Mouse (Mus musculus) hindbrain, embryonic 14.5 days (tissue): ENCODE measurements at regions not wholly inside any gene's neighbourhood (a gene's known extent, or its start where the extent isn't known, plus 50 kb on each side); places are given as distances from the start of the nearest gene placed in this dataset.
"Not testable (repeated sequence)": the region's sequence is repeated elsewhere in the genome, so short reads cannot be mapped to it uniquely, and the experiment has no call there.

Experiments
- ATAC-seq: fragments of 200-750 bp; cut with Nextera tagmentation; 2 replicates; pipeline ENCODE4 v1.8.0; 2017; ENCODE audit warnings: moderate number of reproducible peaks, mild to moderate bottlenecking, moderate TSS enrichment, moderate library complexity; ENCODE audit not compliant: low FRiP score
- DNase-seq: peaks from one replicate; pipeline ENCODE4 v3.0.0-alpha.2; 2015; ENCODE audit warnings: low spot score
- H3K27ac ChIP-seq: fragments of 300-500 bp; sonication (generic); 2 replicates; pipeline ENCODE4 v1.5.1; 2014; ENCODE audit warnings: mild to moderate bottlenecking, moderate library complexity
- H3K27me3 ChIP-seq: fragments of 300-500 bp; sonication (generic); 2 replicates; pipeline ENCODE4 v1.6.1; 2014; ENCODE audit warnings: mild to moderate bottlenecking, low read length, mixed read lengths; ENCODE audit not compliant: control insufficient read depth, insufficient read depth
- H3K36me3 ChIP-seq: fragments of 300-500 bp; sonication (generic); replicated peaks from 2 replicates; pipeline ENCODE4 v1.6.1; 2014; ENCODE audit not compliant: control insufficient read depth, insufficient read depth
- H3K4me1 ChIP-seq: fragments of 300-500 bp; sonication (generic); replicated peaks from 2 replicates; pipeline ENCODE4 v1.6.1; 2014; ENCODE audit warnings: antibody characterized with exemption, low read length, mixed read lengths; ENCODE audit not compliant: control insufficient read depth, insufficient read depth
- H3K4me2 ChIP-seq: fragments of 300-500 bp; sonication (generic); replicated peaks from 2 replicates; pipeline ENCODE4 v1.6.1; 2014; ENCODE audit warnings: mild to moderate bottlenecking, moderate library complexity
- H3K4me3 ChIP-seq: fragments of 300-500 bp; sonication (generic); replicated peaks from 2 replicates; pipeline ENCODE4 v1.5.1; 2014; ENCODE audit warnings: mild to moderate bottlenecking, low read length
- H3K9ac ChIP-seq: fragments of 300-500 bp; sonication (generic); 2 replicates; pipeline ENCODE4 v1.6.1; 2014
- H3K9me3 ChIP-seq: fragments of 300-500 bp; sonication (generic); 2 replicates; pipeline ENCODE4 v1.6.1; 2016; ENCODE audit warnings: low read length; ENCODE audit not compliant: control insufficient read depth
- WGBS: fragments of 180-500 bp; shearing (Covaris S2); extraction: QIAGEN DNeasy Blood & Tissue Kit; methylation state at CpG from one replicate; pipeline ENCODE4 v1.1.7; 2014; 5-methylcytosine and 5-hydroxymethylcytosine counted together

- peak; percentile 85 for DNase-seq
- no peak overlapping the region for H3K9ac ChIP-seq
These were observed 400.4 kb downstream of the Trib2 start for GRCm38 (mm10) chr12:15416180-15416766.

GRCm38 (mm10) chr12:15410419-15410818, 406.3 kb downstream of the Trib2 start:
- Histone ChIP-seq H3K9ac (no peak overlapping the region), H3K4me3 (no peak overlapping the region), H3K36me3 (no peaks in the 10 kb centered on the region), H3K27ac (no peak overlapping the region; the same call in 1 of the 2 replicates), H3K9me3 (no peaks in the 10 kb centered on the region), H3K27me3 (no peaks in the 10 kb centered on the region), H3K4me2 (no peak overlapping the region), H3K4me1 (peaks cover 5% of the 10 kb centered on the region)
- ATAC-seq (peak; percentile 46; the same call in 1 of the 2 replicates), DNase-seq (no peak)
- WGBS = 25% methylated on average over 3 of the region's 3 CpGs

More at GRCm38 (mm10) chr12:15416180-15416766, 400.4 kb downstream of the Trib2 start:
- no peaks in the 10 kb centered on the region for H3K36me3 ChIP-seq
- H3K4me1 ChIP-seq = no peaks in the 10 kb centered on the region
- no peak overlapping the region for H3K4me3 ChIP-seq
- ATAC-seq = no peak
- no peaks in the 10 kb centered on the region for H3K27me3 ChIP-seq
- H3K9me3 ChIP-seq = no peaks in the 10 kb centered on the region
- H3K27ac ChIP-seq = no peak overlapping the region
- H3K4me2 ChIP-seq = no peak overlapping the region
- WGBS = 16% methylated on average over 4 of the region's 4 CpGs

- ATAC-seq, H3K4me1 ChIP-seq: not testable (repeated sequence)
- 71% methylated on average over 3 of the region's 3 CpGs for WGBS
These were observed 409.1 kb downstream of the Trib2 start for GRCm38 (mm10) chr12:15407577-15407976.

GRCm38 (mm10) chr12:15392641-15393040, 424.1 kb downstream of the Trib2 start:
- no peak overlapping the region for H3K4me2 ChIP-seq
- H3K9ac ChIP-seq = no peak overlapping the region
- ATAC-seq (no peak), DNase-seq (no peak)
- no peak overlapping the region for H3K27ac ChIP-seq
- no peak overlapping the region for H3K4me3 ChIP-seq
- 76% methylated on average over 3 of the region's 3 CpGs for WGBS
- H3K4me1 ChIP-seq = no peaks in the 10 kb centered on the region
- no peaks in the 10 kb centered on the region for H3K36me3 ChIP-seq
- H3K27me3 ChIP-seq = no peaks in the 10 kb centered on the region
- no peaks in the 10 kb centered on the region for H3K9me3 ChIP-seq

More at GRCm38 (mm10) chr12:15407577-15407976, 409.1 kb downstream of the Trib2 start:
- H3K27me3 ChIP-seq, H3K36me3 ChIP-seq, DNase-seq, H3K27ac ChIP-seq, H3K4me3 ChIP-seq, H3K9me3 ChIP-seq, H3K4me2 ChIP-seq, H3K9ac ChIP-seq: not testable (repeated sequence)

- Histone ChIP-seq H3K9ac (no peak overlapping the region), H3K36me3 (no peaks in the 10 kb centered on the region), H3K27me3 (no peaks in the 10 kb centered on the region), H3K4me3 (no peak overlapping the region), H3K4me2 (no peak overlapping the region), H3K9me3 (no peaks in the 10 kb centered on the region), H3K4me1 (no peaks in the 10 kb centered on the region), H3K27ac (no peak overlapping the region)
- DNase-seq = no peak
- WGBS = 77% methylated on average over 1 of the region's 1 CpGs
- no peak for ATAC-seq
These were observed 428.1 kb downstream of the Trib2 start for GRCm38 (mm10) chr12:15388574-15388973.

- H3K4me1 ChIP-seq = no peaks in the 10 kb centered on the region
- ATAC-seq = no peak
- 88% methylated on average over 1 of the region's 1 CpGs for WGBS
These were observed 458.9 kb downstream of the Trib2 start for GRCm38 (mm10) chr12:15357808-15358207.

GRCm38 (mm10) chr12:15320697-15321449, 495.8 kb downstream of the Trib2 start:
- DNase-seq (no peak), ATAC-seq (no peak)
- Histone ChIP-seq H3K36me3 (no peaks in the 10 kb centered on the region), H3K27me3 (no peaks in the 10 kb centered on the region), H3K27ac (no peak overlapping the region), H3K4me1 (no peaks in the 10 kb centered on the region), H3K4me3 (no peak overlapping the region), H3K9ac (no peak overlapping the region), H3K4me2 (no peak overlapping the region), H3K9me3 (no peaks in the 10 kb centered on the region)
- 79% methylated on average over 5 of the region's 5 CpGs for WGBS

More at GRCm38 (mm10) chr12:15357808-15358207, 458.9 kb downstream of the Trib2 start:
- no peak for DNase-seq
- no peak overlapping the region for H3K9ac ChIP-seq
- H3K27me3 ChIP-seq = no peaks in the 10 kb centered on the region
- H3K36me3 ChIP-seq = no peaks in the 10 kb centered on the region
- H3K27ac ChIP-seq = no peak overlapping the region
- no peak overlapping the region for H3K4me2 ChIP-seq
- no peak overlapping the region for H3K4me3 ChIP-seq
- H3K9me3 ChIP-seq = no peaks in the 10 kb centered on the region

GRCm38 (mm10) chr12:15319647-15320046, 497.1 kb downstream of the Trib2 start:
- Histone ChIP-seq H3K4me2 (no peak overlapping the region), H3K4me3 (no peak overlapping the region), H3K27ac (no peak overlapping the region), H3K9ac (no peak overlapping the region), H3K36me3 (no peaks in the 10 kb centered on the region), H3K4me1 (no peaks in the 10 kb centered on the region), H3K27me3 (no peaks in the 10 kb centered on the region), H3K9me3 (no peaks in the 10 kb centered on the region)
- WGBS = 81% methylated on average over 1 of the region's 1 CpGs
- ATAC-seq (no peak), DNase-seq (no peak)

GRCm38 (mm10) chr12:15294898-15295297, 521.8 kb downstream of the Trib2 start:
- no peak overlapping the region for H3K27ac ChIP-seq
- 87% methylated on average over 2 of the region's 2 CpGs for WGBS
- H3K27me3 ChIP-seq = no peaks in the 10 kb centered on the region
- DNase-seq = no peak
- no peaks in the 10 kb centered on the region for H3K36me3 ChIP-seq
- no peak overlapping the region for H3K4me2 ChIP-seq
- H3K9ac ChIP-seq = no peak overlapping the region
- no peaks in the 10 kb centered on the region for H3K4me1 ChIP-seq
- H3K4me3 ChIP-seq = no peak overlapping the region
- ATAC-seq = no peak
- no peaks in the 10 kb centered on the region for H3K9me3 ChIP-seq
